Mouse (Mus musculus): ENCODE data around the gene Ddit4.

Gene Ddit4

GRCm38 (mm10) chr10:59918111-59918510 lies 33.5 kb downstream of the Ddit4 start:
- no peak for DNase-seq (ENCODE audit: low read depth, low spot score)

- no peak for DNase-seq (ENCODE audit: low read depth, low spot score)
Measured at GRCm38 (mm10) chr10:59916649-59917048, 35.0 kb downstream of the Ddit4 start.

- no peak for DNase-seq (ENCODE audit: low read depth, low spot score)
Measured at GRCm38 (mm10) chr10:59916159-59916558, 35.5 kb downstream of the Ddit4 start.

- DNase-seq (ENCODE audit: low read depth, low spot score) = no peak
Measured at GRCm38 (mm10) chr10:59915196-59915962, 36.3 kb downstream of the Ddit4 start.

- no peak for DNase-seq (ENCODE audit: low read depth, low spot score)
Measured at GRCm38 (mm10) chr10:59911561-59912198, 40.0 kb downstream of the Ddit4 start.

GRCm38 (mm10) chr10:59911091-59911490 lies 40.5 kb downstream of the Ddit4 start:
- DNase-seq (ENCODE audit: low read depth, low spot score) = no peak

GRCm38 (mm10) chr10:59909357-59909847 lies 42.2 kb downstream of the Ddit4 start:
- no peak for DNase-seq (ENCODE audit: low read depth, low spot score)

- DNase-seq (ENCODE audit: low read depth, low spot score) = no peak
Measured at GRCm38 (mm10) chr10:59908776-59909315, 42.8 kb downstream of the Ddit4 start.

GRCm38 (mm10) chr10:59907695-59908299 lies 43.8 kb downstream of the Ddit4 start:
- DNase-seq (ENCODE audit: low read depth, low spot score) = no peak

- no peak for DNase-seq (ENCODE audit: low read depth, low spot score)
Measured at GRCm38 (mm10) chr10:59907080-59907609, 44.5 kb downstream of the Ddit4 start.

- DNase-seq (ENCODE audit: low read depth, low spot score) = no peak
Measured at GRCm38 (mm10) chr10:59903170-59903569, 48.5 kb downstream of the Ddit4 start.

GRCm38 (mm10) chr10:59902606-59902990 lies 49.0 kb downstream of the Ddit4 start:
- DNase-seq (ENCODE audit: low read depth, low spot score) = no peak

- DNase-seq (ENCODE audit: low read depth, low spot score) = no peak
Measured at GRCm38 (mm10) chr10:59901986-59902605, 49.5 kb downstream of the Ddit4 start.

- no peak for DNase-seq (ENCODE audit: low read depth, low spot score)
Measured at GRCm38 (mm10) chr10:59901463-59901862, 50.2 kb downstream of the Ddit4 start.

GRCm38 (mm10) chr10:59900939-59901338 lies 50.7 kb downstream of the Ddit4 start:
- DNase-seq (ENCODE audit: low read depth, low spot score) = no peak

- no peak for DNase-seq (ENCODE audit: low read depth, low spot score)
Measured at GRCm38 (mm10) chr10:59900174-59900435, 51.5 kb downstream of the Ddit4 start.

Measured in c-Kit-negative CD71-positive TER-119-positive erythroid progenitor cells, embryonic 14.5 days (primary cell).